Mouse (Mus musculus): ENCODE results near the gene Acad10. TPM values are rescaled to one million over a fixed set of nuclear protein-coding genes. Genes with fewer than 3 reads are reported as not detected.
A peak's percentile ranks its signal among the peaks of the same experiment; 100 is the strongest.

Gene Acad10
- total and polyA plus RNA-seq, 3 experiments = 2.1 to 4.2 (median 2.7) TPM

DNA sequence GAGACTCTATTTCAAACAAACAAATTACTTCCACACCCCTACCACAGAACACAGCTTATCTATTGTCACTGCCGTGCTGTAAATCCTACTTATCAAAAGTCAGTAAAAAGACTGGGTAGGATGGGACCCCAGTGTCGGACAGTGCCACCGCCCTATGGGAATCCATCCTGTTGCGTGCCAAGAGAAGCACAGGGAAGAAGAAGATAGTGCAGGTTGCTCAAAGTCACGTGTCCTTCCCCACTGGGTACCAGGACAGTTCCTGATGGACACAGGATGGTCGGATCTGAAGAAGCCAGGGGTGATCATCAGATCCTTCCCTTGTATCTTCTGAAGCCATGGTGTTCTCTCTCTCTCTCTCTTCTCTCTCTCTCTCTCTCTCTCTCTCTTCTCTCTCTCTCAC, 64.6 kb downstream of the Acad10 start:
- dilution Hi-C loops (cut with MboI; ENCODE audit: extremely low pct_ligation_motif_present, extremely low pct_unique_long_range_greater_than_20kb, low sequenced_read_pairs) = no loop called here

DNA sequence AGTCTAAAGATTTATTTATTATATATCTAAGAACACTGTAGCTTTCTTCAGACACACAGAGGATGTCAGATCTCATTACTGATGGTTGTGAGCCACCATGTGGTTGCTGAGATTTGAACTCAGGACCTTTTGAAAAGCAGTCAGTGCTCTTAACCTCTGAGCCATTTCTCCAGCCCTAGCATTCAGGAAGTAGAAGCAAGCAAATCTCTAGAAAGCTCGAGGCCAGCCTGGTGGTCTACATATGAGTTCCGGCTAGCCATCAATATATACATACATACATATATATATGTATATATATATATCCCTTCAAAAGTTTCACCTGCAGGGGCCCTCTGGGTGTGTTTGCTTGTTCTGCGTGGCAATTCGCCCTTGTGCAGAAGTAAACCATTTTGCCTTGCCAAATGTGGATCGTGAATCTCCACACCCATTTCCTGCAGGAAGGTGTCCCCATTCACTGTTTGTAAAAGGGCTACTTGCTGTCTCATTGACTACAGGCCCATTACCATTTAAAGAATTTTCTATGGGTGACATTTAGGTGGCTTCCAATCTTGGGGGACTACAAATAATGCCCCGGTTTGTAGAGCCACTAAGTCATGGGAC, 65.5 kb downstream of the Acad10 start:
- Histone ChIP-seq H3K79me2 (replicated peaks; ENCODE audit: control insufficient read depth, extremely low read depth, insufficient read depth, poor library complexity, severe bottlenecking) (no peaks in the 10 kb centered on the region), H3K4me3 (replicated peaks in 1 of 3; ENCODE audit: low read depth in 2 of 3, low read length in 2 of 3, poor library complexity in 1 of 3) (no peak overlapping the region), H3K27me3 (replicated peaks) (no peaks in the 10 kb centered on the region), H3K4me1 (ENCODE audit: control insufficient read depth in 1 of 2, insufficient read depth in 2 of 2) (peaks cover 5 to 38% of the 10 kb centered on the region in 2 experiments; a peak in 3 of 4 replicates), H3K4me2 (ENCODE audit: insufficient read depth, low read depth, poor library complexity, severe bottlenecking) (no peak overlapping the region; the same call in 1 of the 2 replicates), H3K27ac (ENCODE audit: insufficient read depth, low read depth) (no peak overlapping the region), H3K36me3 (replicated peaks in 1 of 2; ENCODE audit: control insufficient read depth in 1 of 2, insufficient read depth in 1 of 2, low read length in 1 of 2) (peaks cover 0 to 11% of the 10 kb centered on the region in 2 experiments), H3K9ac (ENCODE audit: insufficient read depth, low read depth) (peak overlapping the region; percentile 31; the same call in 1 of the 2 replicates), H3K9me3 (replicated peaks; ENCODE audit: low read length) (no peaks in the 10 kb centered on the region)
- in situ Hi-C loops (cut with MboI; ENCODE audit: low pct_ligation_motif_present, low pct_unique_long_range_greater_than_20kb, low sequenced_read_pairs) = no loop called here
- dilution Hi-C loops (cut with MboI; ENCODE audit: extremely low pct_ligation_motif_present, extremely low pct_unique_long_range_greater_than_20kb, low sequenced_read_pairs) = no loop called here
- no peak for DNase-seq (ENCODE audit: extremely low read depth)
- TF ChIP-seq ZKSCAN1 (IDR thresholded peaks at IDR 0.05; ENCODE audit: borderline replicate concordance, low read depth, low read length) (no peak), TBP (conservative IDR thresholded peaks at IDR 0.05; ENCODE audit: low read depth, low read length) (no peak), KAT2A (IDR thresholded peaks at IDR 0.05; ENCODE audit: insufficient replicate concordance, low read length) (no peak), NELFE (IDR thresholded peaks at IDR 0.05; ENCODE audit: low read depth, low read length) (no peak), SIN3A (IDR thresholded peaks at IDR 0.05; ENCODE audit: low read length) (no peak), ETS1 (conservative IDR thresholded peaks at IDR 0.05; ENCODE audit: low read depth, low read length) (no peak), USF1 (IDR thresholded peaks at IDR 0.05; ENCODE audit: low read depth, low read length) (no peak), E2F4 (IDR thresholded peaks at IDR 0.05; ENCODE audit: insufficient replicate concordance, low read depth, low read length) (no peak), NRF1 (IDR thresholded peaks at IDR 0.05; ENCODE audit: low read depth, low read length) (no peak), MYC (IDR thresholded peaks at IDR 0.05; ENCODE audit: low read depth, low read length) (no peak), ZMIZ1 (IDR thresholded peaks at IDR 0.05; ENCODE audit: low read depth, low read length) (no peak), RAD21 (IDR thresholded peaks at IDR 0.05; ENCODE audit: low read depth, low read length) (no peak), JUND (conservative IDR thresholded peaks at IDR 0.05; ENCODE audit: low read depth, low read length) (no peak), MAX (IDR thresholded peaks at IDR 0.05; ENCODE audit: low read length) (no peak), SMC3 (IDR thresholded peaks at IDR 0.05; ENCODE audit: low read depth, low read length) (no peak), MXI1 (IDR thresholded peaks at IDR 0.05; ENCODE audit: low read depth, low read length) (no peak), MAZ (IDR thresholded peaks at IDR 0.05; ENCODE audit: low read depth, low read length) (no peak), ZC3H11A (IDR thresholded peaks at IDR 0.05; ENCODE audit: low read depth, low read length) (no peak)

More for the DNA sequence above, 64.6 kb downstream of the Acad10 start:
- in situ Hi-C loops (cut with MboI; ENCODE audit: low pct_ligation_motif_present, low pct_unique_long_range_greater_than_20kb, low sequenced_read_pairs) = no loop called here
- Histone ChIP-seq H3K27ac (ENCODE audit: insufficient read depth, low read depth) (no peak overlapping the region), H3K9ac (ENCODE audit: insufficient read depth, low read depth) (no peak overlapping the region), H3K4me3 (replicated peaks in 1 of 3; ENCODE audit: low read depth in 2 of 3, low read length in 2 of 3, poor library complexity in 1 of 3) (no peak overlapping the region), H3K9me3 (replicated peaks; ENCODE audit: low read length) (no peaks in the 10 kb centered on the region), H3K27me3 (replicated peaks) (no peaks in the 10 kb centered on the region), H3K4me1 (ENCODE audit: control insufficient read depth in 1 of 2, insufficient read depth in 2 of 2) (peaks cover 5 to 38% of the 10 kb centered on the region in 2 experiments; a peak in 3 of 4 replicates), H3K4me2 (ENCODE audit: insufficient read depth, low read depth, poor library complexity, severe bottlenecking) (no peak overlapping the region), H3K79me2 (replicated peaks; ENCODE audit: control insufficient read depth, extremely low read depth, insufficient read depth, poor library complexity, severe bottlenecking) (no peaks in the 10 kb centered on the region), H3K36me3 (replicated peaks in 1 of 2; ENCODE audit: control insufficient read depth in 1 of 2, insufficient read depth in 1 of 2, low read length in 1 of 2) (peaks cover 0 to 9% of the 10 kb centered on the region in 2 experiments)
- no peak for DNase-seq (ENCODE audit: extremely low read depth)
- no peak for TF ChIP-seq ZNF384 (IDR thresholded peaks at IDR 0.05; ENCODE audit: low read depth, low read length)
- TF ChIP-seq MYC (IDR thresholded peaks at IDR 0.05; ENCODE audit: low read depth, low read length) = no peak
- TF ChIP-seq JUN (IDR thresholded peaks at IDR 0.05; ENCODE audit: insufficient read depth, low read depth, low read length) = no peak
- no peak for TF ChIP-seq RCOR1 (conservative IDR thresholded peaks at IDR 0.05; ENCODE audit: low read depth, low read length)
- no peak for TF ChIP-seq EP300 (IDR thresholded peaks at IDR 0.05; ENCODE audit: low read length)
- no peak for TF ChIP-seq USF2 (conservative IDR thresholded peaks at IDR 0.05; ENCODE audit: low read depth, low read length)
- no peak for TF ChIP-seq ZC3H11A (IDR thresholded peaks at IDR 0.05; ENCODE audit: low read depth, low read length)
- no peak for TF ChIP-seq NELFE (IDR thresholded peaks at IDR 0.05; ENCODE audit: low read depth, low read length)
- TF ChIP-seq ETS1 (conservative IDR thresholded peaks at IDR 0.05; ENCODE audit: low read depth, low read length) = no peak
- no peak for TF ChIP-seq CHD1 (IDR thresholded peaks at IDR 0.05; ENCODE audit: low read depth, low read length)
- no peak for TF ChIP-seq GABPA (IDR thresholded peaks at IDR 0.05; ENCODE audit: insufficient replicate concordance, low read depth, low read length)
- TF ChIP-seq NRF1 (IDR thresholded peaks at IDR 0.05; ENCODE audit: low read depth, low read length) = no peak
- no peak for TF ChIP-seq RAD21 (IDR thresholded peaks at IDR 0.05; ENCODE audit: low read depth, low read length)
- no peak for TF ChIP-seq SMC3 (IDR thresholded peaks at IDR 0.05; ENCODE audit: low read depth, low read length)
- no peak for TF ChIP-seq MAFK (IDR thresholded peaks at IDR 0.05; ENCODE audit: insufficient replicate concordance, low read length)
- TF ChIP-seq MXI1 (IDR thresholded peaks at IDR 0.05; ENCODE audit: low read depth, low read length) = no peak

Data from CH12.LX (cell line).